Mouse (Mus musculus) MEL (cell line): ENCODE results near the gene Rpap1. TPM values are rescaled to one million over a fixed set of nuclear protein-coding genes. Genes with fewer than 3 reads are reported as not detected.

Experiments
- DNase-seq: peaks from one replicate; pipeline ENCODE4 v3.0.0; 2011; ENCODE audit warnings: low read depth, low spot score
- H3K27ac ChIP-seq: 2 replicates; pipeline ENCODE4 v1.5.1; 2012; ENCODE audit warnings: low read depth, mild to moderate bottlenecking, control low read depth, low read length, moderate library complexity; ENCODE audit not compliant: control insufficient read depth
- H3K27me3 ChIP-seq, 2 experiments: fragments of 150-350 bp in 1 of 2; sonication (generic) in 1 of 2; 2 replicates each; pipeline ENCODE4 v1.6.1; 2012; ENCODE audit warnings: low read length in 2 of 2, mild to moderate bottlenecking in 2 of 2, improper control_type of control experiment in 1 of 2, moderate library complexity in 1 of 2; ENCODE audit not compliant: insufficient read depth in 2 of 2, control insufficient read depth in 1 of 2
- H3K36me3 ChIP-seq, 2 experiments: 2 replicates each; pipeline ENCODE4 v1.6.1; 2012 to 2014; ENCODE audit warnings: low read length in 2 of 2, improper control_type of control experiment in 1 of 2, inconsistent platforms in 1 of 2, mild to moderate bottlenecking in 1 of 2; ENCODE audit not compliant: insufficient read depth in 2 of 2, control insufficient read depth in 1 of 2
- H3K4me1 ChIP-seq, 2 experiments: fragments of 150-350 bp in 1 of 2; sonication (generic) in 1 of 2; 2 replicates each; pipeline ENCODE4 v1.6.1; 2012; ENCODE audit warnings: low read length in 2 of 2, improper control_type of control experiment in 1 of 2, mild to moderate bottlenecking in 1 of 2; ENCODE audit not compliant: insufficient read depth in 2 of 2, control insufficient read depth in 1 of 2
- H3K4me3 ChIP-seq, 2 experiments: fragments of 150-350 bp in 1 of 2; sonication (generic) in 1 of 2; 2 replicates each; pipeline ENCODE4 v1.5.1; 2012; ENCODE audit warnings: low read depth in 2 of 2, low read length in 2 of 2, mild to moderate bottlenecking in 2 of 2, moderate library complexity in 2 of 2, control low read depth in 1 of 2, improper control_type of control experiment in 1 of 2; ENCODE audit not compliant: control insufficient read depth in 1 of 2, insufficient read depth in 1 of 2
- H3K79me2 ChIP-seq: 2 replicates; pipeline ENCODE4 v1.6.1; 2012; ENCODE audit warnings: mild to moderate bottlenecking, low read length, moderate library complexity; ENCODE audit not compliant: control insufficient read depth, poor library complexity, insufficient read depth
- H3K9ac ChIP-seq: 2 replicates; pipeline ENCODE4 v1.6.1; 2012; ENCODE audit warnings: low read depth, mild to moderate bottlenecking, control low read depth, low read length, moderate library complexity; ENCODE audit not compliant: control insufficient read depth, poor library complexity, severe bottlenecking
- H3K9me3 ChIP-seq: fragments of 150-350 bp; sonication (generic); replicated peaks from 2 replicates; pipeline ENCODE4 v1.6.1; 2012; ENCODE audit warnings: mild to moderate bottlenecking, low read length, improper control_type of control experiment, moderate library complexity; ENCODE audit not compliant: insufficient read depth
- CHD1 ChIP-seq: IDR thresholded peaks from 2 replicates; pipeline ENCODE4 v1.6.1; 2012; ENCODE audit warnings: low read depth, mild to moderate bottlenecking, inconsistent platforms, low read length, improper control_type of control experiment
- CTCF ChIP-seq, 3 experiments: IDR thresholded peaks in 2 of 3; conservative IDR thresholded peaks in 1 of 3; 2 replicates each; pipeline ENCODE4 v1.5.1; 2011 to 2012; ENCODE audit warnings: low read length in 3 of 3, low read depth in 2 of 3, mild to moderate bottlenecking in 2 of 3, improper control_type of control experiment in 1 of 3, inconsistent platforms in 1 of 3, mixed read lengths in 1 of 3, moderate library complexity in 1 of 3; ENCODE audit not compliant: control insufficient read depth in 1 of 3, insufficient read depth in 1 of 3, poor library complexity in 1 of 3, severe bottlenecking in 1 of 3
- E2F4 ChIP-seq: IDR thresholded peaks from 2 replicates; pipeline ENCODE4 v1.6.1; 2011; ENCODE audit warnings: low read depth, low read length, improper control_type of control experiment, borderline replicate concordance
- EP300 ChIP-seq, 2 experiments: IDR thresholded peaks; 2 replicates each; pipeline ENCODE4 v1.6.1; 2011; ENCODE audit warnings: improper control_type of control experiment in 2 of 2, low read length in 2 of 2, low read depth in 1 of 2, mild to moderate bottlenecking in 1 of 2
- ETS1 ChIP-seq: IDR thresholded peaks from 2 replicates; pipeline ENCODE4 v1.6.1; 2012; ENCODE audit warnings: low read depth, mild to moderate bottlenecking, inconsistent platforms, low read length, improper control_type of control experiment, moderate library complexity
- GABPA ChIP-seq: IDR thresholded peaks from 2 replicates; pipeline ENCODE4 v1.6.1; 2012; ENCODE audit warnings: low read depth, mild to moderate bottlenecking, inconsistent platforms, low read length, improper control_type of control experiment, moderate library complexity
- GATA1 ChIP-seq: IDR thresholded peaks from 2 replicates; pipeline ENCODE4 v1.6.1; 2011; ENCODE audit warnings: low read depth, low read length, improper control_type of control experiment
- HCFC1 ChIP-seq: IDR thresholded peaks from 2 replicates; pipeline ENCODE4 v1.6.1; 2012; ENCODE audit warnings: low read depth, mild to moderate bottlenecking, inconsistent platforms, low read length, improper control_type of control experiment, moderate library complexity
- MAX ChIP-seq: IDR thresholded peaks from 2 replicates; pipeline ENCODE4 v1.6.1; 2011; ENCODE audit warnings: low read length, improper control_type of control experiment
- MXI1 ChIP-seq: IDR thresholded peaks from 2 replicates; pipeline ENCODE4 v1.6.1; 2011; ENCODE audit warnings: mild to moderate bottlenecking, low read depth, low read length, improper control_type of control experiment
- MYC ChIP-seq: IDR thresholded peaks from 2 replicates; pipeline ENCODE4 v1.6.1; 2011; ENCODE audit warnings: low read depth, mild to moderate bottlenecking, low read length, improper control_type of control experiment, moderate library complexity
- POLR2A ChIP-seq, 2 experiments: IDR thresholded peaks; 2 replicates each; pipeline ENCODE4 v1.6.1; 2011 to 2012; ENCODE audit warnings: low read length in 2 of 2, mild to moderate bottlenecking in 2 of 2, control low read depth in 1 of 2, improper control_type of control experiment in 1 of 2, low read depth in 1 of 2, moderate library complexity in 1 of 2; ENCODE audit not compliant: control insufficient read depth in 1 of 2, insufficient read depth in 1 of 2, poor library complexity in 1 of 2
- POLR2AphosphoS2 ChIP-seq: IDR thresholded peaks from 2 replicates; pipeline ENCODE4 v1.6.1; 2011; ENCODE audit warnings: low read length, improper control_type of control experiment
- RCOR1 ChIP-seq: IDR thresholded peaks from 2 replicates; pipeline ENCODE4 v1.6.1; 2012; ENCODE audit warnings: low read depth, mild to moderate bottlenecking, inconsistent platforms, low read length, improper control_type of control experiment
- SIN3A ChIP-seq: IDR thresholded peaks from 2 replicates; pipeline ENCODE4 v1.6.1; 2012; ENCODE audit warnings: low read length, improper control_type of control experiment, inconsistent platforms
- SMC3 ChIP-seq: IDR thresholded peaks from 2 replicates; pipeline ENCODE4 v1.6.1; 2011; ENCODE audit warnings: low read depth, low read length, improper control_type of control experiment
- TBP ChIP-seq: IDR thresholded peaks from 2 replicates; pipeline ENCODE4 v1.8.0; 2011; ENCODE audit warnings: low read depth, low read length, improper control_type of control experiment
- UBTF ChIP-seq: IDR thresholded peaks from 2 replicates; pipeline ENCODE4 v1.6.1; 2012; ENCODE audit warnings: low read depth, mild to moderate bottlenecking, inconsistent platforms, low read length, improper control_type of control experiment, moderate library complexity, borderline replicate concordance; ENCODE audit not compliant: insufficient read depth
- USF1 ChIP-seq: IDR thresholded peaks from 2 replicates; pipeline ENCODE4 v1.6.1; 2014; ENCODE audit warnings: low read depth, mild to moderate bottlenecking, inconsistent platforms, low read length, improper control_type of control experiment, moderate library complexity
- ZNF384 ChIP-seq: IDR thresholded peaks from 2 replicates; pipeline ENCODE4 v1.6.1; 2012; ENCODE audit warnings: low read depth, mild to moderate bottlenecking, inconsistent platforms, low read length, improper control_type of control experiment
- polyA plus RNA-seq, 2 experiments: library from polyadenylated mRNA; stranded (reverse) in 1 of 2; unstranded in 1 of 2; fragments of >175 nt in 1 of 2; fragments of >200 nt in 1 of 2; gene quantifications; 2 replicates each; pipeline versions ENCODE4 v1.2.1 to v1.2.4; 2012; ENCODE audit warnings: low replicate concordance in 2 of 2, low read depth in 1 of 2; ENCODE audit not compliant: insufficient read length in 2 of 2, insufficient read depth in 1 of 2, missing spikeins in 1 of 2
- total RNA-seq: library from RNA; depleted of rRNA; stranded (reverse); fragments of 300-350 nt; gene quantifications from 2 replicates; pipeline ENCODE4 v1.2.3, GENCODE M21; 2012

The Rpap1 gene
- total and polyA plus RNA-seq, 3 experiments: 12.9 to 26.8 TPM; not detected in 1

DNA sequence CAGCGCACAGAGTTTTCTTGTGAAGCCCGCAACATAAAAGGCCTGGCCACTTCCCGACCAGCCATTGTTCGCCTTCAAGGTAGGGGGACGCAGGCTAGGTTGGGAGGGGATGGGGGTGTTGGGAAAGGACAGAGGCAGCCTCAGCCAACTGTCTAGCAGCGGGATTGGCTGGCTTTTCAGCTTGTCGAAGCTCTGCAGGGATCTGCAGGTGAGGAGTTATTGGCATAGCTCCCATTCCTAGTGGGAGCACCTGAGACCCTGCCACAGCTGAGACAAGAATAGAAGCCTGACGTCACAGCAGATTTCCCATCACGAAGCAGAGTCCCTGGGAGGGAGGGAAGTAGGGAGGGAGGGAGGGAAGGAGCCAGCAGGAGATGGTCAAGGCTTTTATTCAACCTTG is 17.4 kb upstream of the Rpap1 start:
- no peak for TF ChIP-seq MYC
- TF ChIP-seq GATA1: no peak
- no peak for TF ChIP-seq RCOR1
- no peak for TF ChIP-seq POLR2AphosphoS2
- no peak for TF ChIP-seq GABPA
- no peak for TF ChIP-seq ZNF384
- H3K27ac ChIP-seq: no peak overlapping the region
- H3K79me2 ChIP-seq: peaks cover 1% of the 10 kb centered on the region; the same call in 1 of the 2 replicates
- DNase-seq: no peak
- no peaks in the 10 kb centered on the region for H3K36me3 ChIP-seq
- H3K9ac ChIP-seq: no peak overlapping the region
- H3K4me1 ChIP-seq: peaks cover 0 to 2% of the 10 kb centered on the region in 2 experiments; a peak in 2 of 4 replicates
- H3K27me3 ChIP-seq: no peaks in the 10 kb centered on the region
- no peak overlapping the region for H3K4me3 ChIP-seq
- no peaks in the 10 kb centered on the region for H3K9me3 ChIP-seq

- Histone ChIP-seq H3K9me3 (no peaks in the 10 kb centered on the region), H3K4me3 (no peak overlapping the region), H3K36me3 (no peaks in the 10 kb centered on the region), H3K9ac (no peak overlapping the region), H3K79me2 (peaks cover 3% of the 10 kb centered on the region; the same call in 1 of the 2 replicates), H3K27ac (no peak overlapping the region), H3K27me3 (no peaks in the 10 kb centered on the region), H3K4me1 (peaks cover 0 to 2% of the 10 kb centered on the region in 2 experiments; a peak in 2 of 4 replicates)
- DNase-seq: no peak
- TF ChIP-seq CTCF (IDR thresholded peaks at IDR 0.05 in 2 of 3, conservative IDR thresholded peaks at IDR 0.05 in 1 of 3; ENCODE audit: control insufficient read depth in 1 of 3, insufficient read depth in 1 of 3, low read depth in 2 of 3, low read length in 3 of 3, poor library complexity in 1 of 3, severe bottlenecking in 1 of 3) (no peak), USF1 (no peak), MAX (no peak), SIN3A (no peak), EP300 (IDR thresholded peaks at IDR 0.05; ENCODE audit: low read depth in 1 of 2, low read length in 2 of 2) (no peak), UBTF (no peak), E2F4 (no peak), TBP (no peak), ETS1 (no peak), CHD1 (no peak), ZNF384 (no peak), SMC3 (no peak), POLR2A (IDR thresholded peaks at IDR 0.05; ENCODE audit: control insufficient read depth in 1 of 2, insufficient read depth in 1 of 2, low read depth in 1 of 2, low read length in 2 of 2, poor library complexity in 1 of 2) (no peak), HCFC1 (no peak), MXI1 (no peak), POLR2AphosphoS2 (no peak)
- TF ChIP-seq, all 39 proteins: peak for 0
Measured at GRCm38 (mm10) chr2:119804275-119804628, 16.9 kb upstream of the Rpap1 start.
